Mouse (Mus musculus) liver, adult 2 months (tissue): ENCODE data around the gene Spns1.

Experiments
- CTCF ChIP-seq: fragments of 200-500 bp; IDR thresholded peaks from 2 replicates; pipeline ENCODE4 v1.5.1; 2011; ENCODE audit warnings: low read depth, low read length, control low read depth
- POLR2A ChIP-seq: fragments of 200-500 bp; IDR thresholded peaks from 2 replicates; pipeline ENCODE4 v1.6.1; 2011; ENCODE audit warnings: low read length, control low read depth; ENCODE audit not compliant: insufficient read depth; ENCODE audit errors: extremely low read depth

DNA sequence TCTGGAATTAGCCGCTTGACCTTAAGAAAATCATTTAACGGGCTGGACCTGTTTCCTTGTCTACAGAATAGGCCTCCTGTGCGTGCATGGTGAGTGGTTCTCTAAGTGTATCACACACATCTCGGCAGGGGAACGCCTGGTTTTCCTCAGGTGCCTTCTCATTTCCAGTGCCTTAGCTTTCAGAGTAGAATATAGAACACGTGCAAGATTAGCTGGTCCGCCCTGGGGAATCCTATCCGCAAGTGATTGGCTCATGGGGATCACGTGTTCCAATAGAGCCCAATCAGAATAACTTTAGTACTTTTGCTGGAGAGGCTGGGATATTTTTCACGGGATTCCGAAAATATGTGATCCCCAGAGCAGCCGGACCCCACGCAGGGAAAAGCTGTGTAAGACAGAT, 18.2 kb downstream of the Spns1 start:
- TF ChIP-seq CTCF (no peak), POLR2A (no peak)
